Mouse (Mus musculus): ENCODE measurements around the gene Fat1. TPM values are rescaled to one million over a fixed set of nuclear protein-coding genes. Genes with fewer than 3 reads are reported as not detected.

The Fat1 gene
- polyA plus RNA-seq, 1 experiment: 7.7 TPM

- DNase-seq: no peak
- no peak overlapping the region for H3K27ac ChIP-seq (ENCODE audit: control insufficient read depth, insufficient read depth, low read length)
- H3K27me3 ChIP-seq (ENCODE audit: control insufficient read depth, insufficient read depth, low read length): no peaks in the 10 kb centered on the region
- no peaks in the 10 kb centered on the region for H3K4me1 ChIP-seq (replicated peaks; ENCODE audit: control insufficient read depth, insufficient read depth, low read length)
- 83% methylated on average over 10 of the region's 10 CpGs for WGBS
- no peak overlapping the region for H3K4me3 ChIP-seq (ENCODE audit: control insufficient read depth, insufficient read depth, low read length)
- TF ChIP-seq CTCF (IDR thresholded peaks at IDR 0.05; ENCODE audit: borderline replicate concordance, control insufficient read depth, extremely low read depth, insufficient read depth, low read length, poor library complexity) (no peak), POLR2A (IDR thresholded peaks at IDR 0.05; ENCODE audit: control insufficient read depth, extremely low read depth, insufficient read depth, low read length, poor library complexity) (no peak)
- H3K36me3 ChIP-seq (ENCODE audit: control insufficient read depth, insufficient read depth, low read length): no peaks in the 10 kb centered on the region
Measured at GRCm38 (mm10) chr8:44960455-44960854, 25.2 kb downstream of the Fat1 start.

GRCm38 (mm10) chr8:44960906-44961305, 25.7 kb downstream of the Fat1 start:
- no peak overlapping the region for H3K4me3 ChIP-seq (ENCODE audit: control insufficient read depth, insufficient read depth, low read length)

GRCm38 (mm10) chr8:44961492-44961891, 26.2 kb downstream of the Fat1 start:
- DNase-seq: no peak
- TF ChIP-seq CTCF (IDR thresholded peaks at IDR 0.05; ENCODE audit: borderline replicate concordance, control insufficient read depth, extremely low read depth, insufficient read depth, low read length, poor library complexity) (no peak), POLR2A (IDR thresholded peaks at IDR 0.05; ENCODE audit: control insufficient read depth, extremely low read depth, insufficient read depth, low read length, poor library complexity) (no peak)
- 88% methylated on average over 6 of the region's 6 CpGs for WGBS
- Histone ChIP-seq H3K27me3 (ENCODE audit: control insufficient read depth, insufficient read depth, low read length) (no peaks in the 10 kb centered on the region), H3K27ac (ENCODE audit: control insufficient read depth, insufficient read depth, low read length) (no peak overlapping the region), H3K4me1 (replicated peaks; ENCODE audit: control insufficient read depth, insufficient read depth, low read length) (no peaks in the 10 kb centered on the region), H3K36me3 (ENCODE audit: control insufficient read depth, insufficient read depth, low read length) (no peaks in the 10 kb centered on the region), H3K4me3 (ENCODE audit: control insufficient read depth, insufficient read depth, low read length) (no peak overlapping the region)

More at GRCm38 (mm10) chr8:44960906-44961305, 25.7 kb downstream of the Fat1 start:
- H3K27me3 ChIP-seq (ENCODE audit: control insufficient read depth, insufficient read depth, low read length): no peaks in the 10 kb centered on the region
- 69% methylated on average over 5 of the region's 5 CpGs for WGBS
- no peaks in the 10 kb centered on the region for H3K4me1 ChIP-seq (replicated peaks; ENCODE audit: control insufficient read depth, insufficient read depth, low read length)
- no peak for DNase-seq
- H3K36me3 ChIP-seq (ENCODE audit: control insufficient read depth, insufficient read depth, low read length): no peaks in the 10 kb centered on the region
- no peak for TF ChIP-seq POLR2A (IDR thresholded peaks at IDR 0.05; ENCODE audit: control insufficient read depth, extremely low read depth, insufficient read depth, low read length, poor library complexity)
- TF ChIP-seq CTCF (IDR thresholded peaks at IDR 0.05; ENCODE audit: borderline replicate concordance, control insufficient read depth, extremely low read depth, insufficient read depth, low read length, poor library complexity): no peak
- H3K27ac ChIP-seq (ENCODE audit: control insufficient read depth, insufficient read depth, low read length): no peak overlapping the region

- 92% methylated on average over 12 of the region's 12 CpGs for WGBS
- H3K4me1 ChIP-seq (replicated peaks; ENCODE audit: control insufficient read depth, insufficient read depth, low read length): no peaks in the 10 kb centered on the region
- H3K27ac ChIP-seq (ENCODE audit: control insufficient read depth, insufficient read depth, low read length): no peak overlapping the region
- H3K27me3 ChIP-seq (ENCODE audit: control insufficient read depth, insufficient read depth, low read length): no peaks in the 10 kb centered on the region
- DNase-seq: no peak
- TF ChIP-seq POLR2A (IDR thresholded peaks at IDR 0.05; ENCODE audit: control insufficient read depth, extremely low read depth, insufficient read depth, low read length, poor library complexity) (no peak), CTCF (IDR thresholded peaks at IDR 0.05; ENCODE audit: borderline replicate concordance, control insufficient read depth, extremely low read depth, insufficient read depth, low read length, poor library complexity) (no peak)
- H3K4me3 ChIP-seq (ENCODE audit: control insufficient read depth, insufficient read depth, low read length): no peak overlapping the region
- no peaks in the 10 kb centered on the region for H3K36me3 ChIP-seq (ENCODE audit: control insufficient read depth, insufficient read depth, low read length)
Measured at GRCm38 (mm10) chr8:44962572-44963231, 27.5 kb downstream of the Fat1 start.

GRCm38 (mm10) chr8:44967521-44968039, 32.3 kb downstream of the Fat1 start:
- DNase-seq: no peak
- WGBS: 92% methylated on average over 8 of the region's 8 CpGs
- H3K36me3 ChIP-seq (ENCODE audit: control insufficient read depth, insufficient read depth, low read length): no peaks in the 10 kb centered on the region
- no peak for TF ChIP-seq CTCF (IDR thresholded peaks at IDR 0.05; ENCODE audit: borderline replicate concordance, control insufficient read depth, extremely low read depth, insufficient read depth, low read length, poor library complexity)
- TF ChIP-seq POLR2A (IDR thresholded peaks at IDR 0.05; ENCODE audit: control insufficient read depth, extremely low read depth, insufficient read depth, low read length, poor library complexity): no peak
- H3K27ac ChIP-seq (ENCODE audit: control insufficient read depth, insufficient read depth, low read length): no peak overlapping the region
- H3K27me3 ChIP-seq (ENCODE audit: control insufficient read depth, insufficient read depth, low read length): no peaks in the 10 kb centered on the region
- H3K4me1 ChIP-seq (replicated peaks; ENCODE audit: control insufficient read depth, insufficient read depth, low read length): no peaks in the 10 kb centered on the region
- no peak overlapping the region for H3K4me3 ChIP-seq (ENCODE audit: control insufficient read depth, insufficient read depth, low read length)

GRCm38 (mm10) chr8:44970093-44970492, 34.8 kb downstream of the Fat1 start:
- no peaks in the 10 kb centered on the region for H3K36me3 ChIP-seq (ENCODE audit: control insufficient read depth, insufficient read depth, low read length)
- H3K27me3 ChIP-seq (ENCODE audit: control insufficient read depth, insufficient read depth, low read length): no peaks in the 10 kb centered on the region
- H3K4me3 ChIP-seq (ENCODE audit: control insufficient read depth, insufficient read depth, low read length): no peak overlapping the region
- no peak for DNase-seq
- WGBS: 54% methylated on average over 12 of the region's 12 CpGs
- H3K4me1 ChIP-seq (replicated peaks; ENCODE audit: control insufficient read depth, insufficient read depth, low read length): no peaks in the 10 kb centered on the region
- TF ChIP-seq POLR2A (IDR thresholded peaks at IDR 0.05; ENCODE audit: control insufficient read depth, extremely low read depth, insufficient read depth, low read length, poor library complexity): no peak
- no peak overlapping the region for H3K27ac ChIP-seq (ENCODE audit: control insufficient read depth, insufficient read depth, low read length)

- Histone ChIP-seq H3K4me3 (ENCODE audit: control insufficient read depth, insufficient read depth, low read length) (no peak overlapping the region), H3K36me3 (ENCODE audit: control insufficient read depth, insufficient read depth, low read length) (no peaks in the 10 kb centered on the region), H3K27me3 (ENCODE audit: control insufficient read depth, insufficient read depth, low read length) (no peaks in the 10 kb centered on the region), H3K4me1 (replicated peaks; ENCODE audit: control insufficient read depth, insufficient read depth, low read length) (no peaks in the 10 kb centered on the region), H3K27ac (ENCODE audit: control insufficient read depth, insufficient read depth, low read length) (no peak overlapping the region)
- no peak for DNase-seq
- WGBS: 43% methylated on average over 6 of the region's 6 CpGs
- TF ChIP-seq POLR2A (IDR thresholded peaks at IDR 0.05; ENCODE audit: control insufficient read depth, extremely low read depth, insufficient read depth, low read length, poor library complexity): no peak
- TF ChIP-seq CTCF (IDR thresholded peaks at IDR 0.05; ENCODE audit: borderline replicate concordance, control insufficient read depth, extremely low read depth, insufficient read depth, low read length, poor library complexity): no peak
Measured at GRCm38 (mm10) chr8:44971346-44971745, 36.1 kb downstream of the Fat1 start.
